Mouse (Mus musculus) mesoderm, embryonic 11.5 days (tissue): ENCODE measurements around the gene Iqgap2.

Experiments used
- DNase-seq: peaks from one replicate; pipeline ENCODE4 v3.0.0-alpha.2; 2012; ENCODE audit warnings: low read depth, low spot score

Gene Iqgap2

DNA sequence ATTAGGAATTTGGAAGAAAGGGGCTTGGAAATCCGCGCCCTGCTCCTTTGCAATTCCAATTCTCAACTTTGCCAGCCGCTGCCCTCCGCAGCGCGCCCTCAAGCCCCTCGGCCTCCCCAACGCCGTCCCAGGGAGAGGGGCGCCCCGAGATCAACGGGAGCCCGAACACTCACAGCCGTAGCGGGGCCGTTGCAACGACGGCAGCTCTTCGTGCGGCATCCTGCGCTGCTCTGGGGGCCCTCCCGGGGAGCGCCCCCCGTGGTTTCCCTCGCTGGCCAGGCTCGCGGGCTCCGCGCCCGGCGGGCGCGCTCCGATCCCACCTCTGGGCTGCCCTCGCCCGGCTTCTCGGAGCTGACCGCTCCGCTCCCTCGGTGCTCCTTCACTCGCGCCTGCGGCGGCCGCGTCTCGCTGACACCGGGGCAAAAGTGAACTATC is at the start of gene Iqgap2:
Iqgap2 (minus strand) TSS at position 432 of the 435 bp plus-strand sequence.
- DNase-seq = no peak

DNA sequence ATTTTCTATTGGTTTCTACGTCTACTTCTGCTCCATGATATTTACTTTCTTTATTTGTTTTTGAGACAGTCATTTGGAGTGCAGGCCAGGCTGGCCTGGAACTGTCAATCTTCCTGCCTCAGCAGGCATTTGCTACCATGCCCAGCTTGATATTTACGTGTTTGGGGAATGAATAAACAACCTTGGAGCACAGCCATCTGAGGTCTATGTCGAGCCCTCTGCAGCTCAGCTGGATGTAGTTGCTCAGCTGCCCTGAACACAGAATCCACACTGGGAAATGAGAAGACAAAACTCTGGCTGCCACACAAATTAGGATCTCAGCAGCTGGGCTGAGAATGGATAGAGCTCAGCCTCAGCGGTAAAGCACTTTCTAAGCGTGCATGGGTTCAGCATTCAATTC is 49.1 kb upstream of the Iqgap2 start:
- no peak for DNase-seq

DNA sequence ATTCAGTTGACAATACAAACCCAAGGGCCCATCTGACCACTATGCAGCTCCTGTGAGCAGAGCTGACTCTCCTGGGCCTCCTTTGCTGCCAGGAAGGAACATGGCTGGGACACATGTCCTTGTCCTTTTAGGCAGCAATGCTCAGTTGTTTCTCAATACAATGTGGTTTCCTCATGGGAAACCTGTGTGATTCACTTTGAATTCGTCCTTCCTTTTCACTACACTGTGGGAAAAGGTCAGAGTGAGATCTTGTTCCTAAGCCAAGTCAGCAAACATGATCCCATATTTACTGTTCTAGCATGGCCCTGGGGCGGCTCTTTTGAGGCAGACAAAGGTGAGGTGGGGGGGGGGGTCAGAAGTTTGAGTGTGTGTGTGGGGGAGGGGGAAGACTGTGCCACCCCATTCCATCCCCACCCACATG is 32.5 kb upstream of the Iqgap2 start:
- DNase-seq = no peak

DNA sequence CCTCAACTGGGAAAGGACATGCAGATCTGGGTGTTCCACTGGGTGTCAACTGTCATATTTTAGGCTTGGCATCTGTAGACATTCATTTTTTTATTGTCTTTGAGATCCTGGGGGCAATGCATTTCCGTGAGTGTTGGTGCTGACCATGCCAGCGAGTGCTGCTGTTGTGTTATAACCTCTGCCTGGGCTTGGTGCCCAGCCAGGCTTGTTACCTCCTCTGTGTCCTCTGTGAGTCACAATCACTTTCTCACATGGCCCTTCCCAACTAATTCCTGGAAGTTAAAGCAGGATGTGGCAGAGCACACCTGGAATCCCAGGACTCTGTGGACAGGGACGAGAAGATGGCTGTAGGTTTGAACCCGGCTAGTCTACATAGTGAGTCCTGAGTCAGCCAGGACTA is 30.9 kb upstream of the Iqgap2 start:
- no peak for DNase-seq

DNA sequence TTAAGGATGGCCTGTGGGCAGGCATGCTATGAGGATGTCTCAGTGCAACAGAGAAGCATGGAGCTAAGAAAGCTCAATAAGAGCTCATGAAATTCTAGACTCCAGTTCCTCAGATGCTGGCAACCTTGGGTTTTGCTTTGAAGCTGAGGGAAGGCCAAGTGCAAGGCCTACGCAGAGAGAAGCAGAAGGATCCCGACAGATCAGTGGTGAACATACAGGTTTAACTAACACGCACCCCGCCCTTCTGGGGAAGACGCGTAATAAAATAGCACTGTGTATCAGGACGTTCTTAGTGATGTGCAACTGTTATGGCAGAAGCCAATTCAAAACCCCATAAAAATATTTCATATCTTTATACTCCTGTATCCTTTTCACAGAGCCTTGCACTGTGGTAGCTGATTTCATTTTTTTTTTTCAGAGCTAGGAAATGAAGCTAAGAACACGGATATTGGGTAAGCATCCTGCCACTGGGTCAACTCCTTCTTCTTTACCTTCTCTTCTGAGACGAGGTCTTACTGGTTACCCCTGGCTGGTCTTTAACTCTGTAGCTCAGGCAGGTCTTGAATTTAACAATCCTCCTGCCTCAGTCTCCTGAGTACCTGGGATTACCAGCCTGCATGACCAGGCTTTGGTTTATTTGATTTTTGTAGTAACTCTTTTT is 27.0 kb upstream of the Iqgap2 start:
- DNase-seq = no peak

DNA sequence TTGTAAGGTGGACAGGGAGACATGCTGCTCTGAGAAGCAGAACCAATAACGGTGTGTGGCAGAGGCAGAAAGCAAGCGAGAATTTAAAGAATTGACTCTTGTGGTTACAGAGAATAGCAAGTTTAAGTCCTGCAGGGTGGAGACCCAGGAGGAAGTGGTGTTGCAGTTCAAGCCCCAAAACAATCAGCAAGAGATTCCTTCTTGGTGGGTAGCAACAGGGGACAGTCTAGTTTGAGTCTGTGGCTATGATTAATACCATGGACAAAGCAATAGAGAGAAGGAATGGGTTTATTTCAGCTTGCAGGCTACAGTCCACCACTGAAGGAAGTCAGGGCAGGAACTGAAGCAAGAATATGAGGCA is 21.3 kb upstream of the Iqgap2 start:
- no peak for DNase-seq

DNA sequence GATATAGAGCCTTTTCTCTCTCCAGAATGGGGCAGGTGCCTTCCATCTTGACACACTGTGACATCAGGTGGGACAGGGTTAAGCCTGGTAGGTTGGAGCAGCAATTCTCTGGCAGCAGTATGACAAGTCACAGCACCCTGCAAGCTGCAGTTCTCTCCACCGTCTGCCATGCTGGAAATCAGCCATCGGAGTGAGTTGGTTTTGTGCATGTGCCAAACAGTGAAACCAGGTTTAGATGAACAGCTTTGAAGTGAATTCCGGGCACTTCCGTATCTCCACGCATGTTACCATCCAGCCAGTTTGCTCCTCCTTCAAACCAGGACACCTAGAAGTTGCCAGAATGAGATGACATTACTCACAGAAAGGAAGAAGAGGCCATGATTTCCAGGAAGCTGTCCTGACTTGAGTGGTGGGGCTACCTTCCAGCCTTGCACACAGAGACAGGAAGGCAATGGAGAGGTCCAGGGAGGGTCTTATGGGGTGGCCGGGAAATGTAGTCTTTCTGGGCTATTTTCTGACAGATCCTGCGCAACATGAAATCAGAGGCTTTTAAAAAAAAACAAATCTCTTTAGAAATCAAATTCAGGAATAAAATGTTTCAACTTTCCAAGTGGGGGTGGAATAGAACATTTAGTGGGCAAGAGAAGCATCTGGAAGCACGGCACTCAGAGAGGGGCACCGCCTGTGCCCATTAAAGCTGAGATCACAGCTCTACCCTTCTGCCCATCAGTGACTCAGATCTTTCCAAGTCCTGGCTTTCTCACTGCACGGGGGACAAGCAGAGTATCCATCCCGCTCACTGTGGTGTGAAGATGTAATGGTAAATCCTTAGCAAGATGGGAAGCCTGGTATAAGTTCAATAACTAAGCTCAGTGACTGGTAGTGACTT is 20.7 kb upstream of the Iqgap2 start:
- DNase-seq = no peak

DNA sequence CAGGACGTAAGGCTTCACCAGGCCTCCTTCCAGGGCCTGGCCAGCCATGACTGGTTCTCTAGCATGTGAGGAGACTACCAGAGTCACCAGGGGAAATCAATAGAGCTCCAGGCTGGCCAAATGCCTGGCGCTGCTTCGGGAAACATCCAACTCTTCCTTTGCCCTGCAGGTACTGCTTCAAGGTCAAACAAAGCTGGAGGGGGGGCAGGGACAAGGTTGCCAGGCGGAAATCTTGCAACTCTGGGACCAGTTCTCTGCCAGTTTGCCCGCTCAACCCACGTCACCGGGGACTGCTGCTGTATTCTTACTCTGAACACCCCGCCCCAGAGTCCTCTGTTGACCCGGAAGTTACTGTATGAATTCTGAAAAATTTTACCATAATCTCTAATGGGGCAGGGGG is 18.5 kb upstream of the Iqgap2 start:
- DNase-seq = no peak

DNA sequence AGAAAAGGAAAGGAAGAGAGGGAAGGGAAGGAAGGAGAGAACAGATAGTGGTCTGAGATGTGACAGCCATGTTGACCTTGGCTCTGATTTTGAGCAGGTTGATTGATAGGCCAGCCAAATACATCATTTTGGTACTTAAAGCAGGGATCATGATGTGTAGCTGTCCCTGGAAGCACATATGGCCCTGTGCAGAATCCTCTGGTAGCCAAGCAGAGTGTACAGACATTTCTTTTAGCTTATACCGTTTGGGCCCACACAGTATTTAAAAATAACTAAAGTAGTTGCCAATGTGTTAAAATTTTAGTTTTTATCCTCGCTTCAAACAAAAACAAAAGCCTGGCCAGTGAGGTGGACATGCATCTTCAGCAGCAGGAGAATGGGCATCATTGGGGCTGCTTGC is 17.5 kb upstream of the Iqgap2 start:
- DNase-seq = no peak

DNA sequence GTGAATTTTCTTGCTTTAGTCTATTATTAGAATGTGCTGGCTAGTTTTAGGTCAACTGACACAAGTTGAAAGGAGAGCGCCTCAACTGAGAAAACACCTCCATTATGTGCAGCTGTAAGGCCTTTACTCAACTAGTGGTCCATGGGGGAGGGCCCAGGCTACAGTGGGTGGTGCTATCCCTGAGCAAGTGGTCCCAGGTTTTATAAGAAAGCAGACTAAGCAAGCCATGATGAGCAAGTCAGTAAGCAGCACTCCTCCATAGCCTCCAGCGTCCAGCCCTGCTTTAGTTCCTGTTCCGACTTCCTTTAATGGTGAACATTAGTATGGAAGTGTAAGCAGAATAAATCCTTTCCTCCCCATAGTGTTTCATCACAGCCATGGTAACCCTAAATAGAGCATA is 11.0 kb upstream of the Iqgap2 start:
- no peak for DNase-seq

DNA sequence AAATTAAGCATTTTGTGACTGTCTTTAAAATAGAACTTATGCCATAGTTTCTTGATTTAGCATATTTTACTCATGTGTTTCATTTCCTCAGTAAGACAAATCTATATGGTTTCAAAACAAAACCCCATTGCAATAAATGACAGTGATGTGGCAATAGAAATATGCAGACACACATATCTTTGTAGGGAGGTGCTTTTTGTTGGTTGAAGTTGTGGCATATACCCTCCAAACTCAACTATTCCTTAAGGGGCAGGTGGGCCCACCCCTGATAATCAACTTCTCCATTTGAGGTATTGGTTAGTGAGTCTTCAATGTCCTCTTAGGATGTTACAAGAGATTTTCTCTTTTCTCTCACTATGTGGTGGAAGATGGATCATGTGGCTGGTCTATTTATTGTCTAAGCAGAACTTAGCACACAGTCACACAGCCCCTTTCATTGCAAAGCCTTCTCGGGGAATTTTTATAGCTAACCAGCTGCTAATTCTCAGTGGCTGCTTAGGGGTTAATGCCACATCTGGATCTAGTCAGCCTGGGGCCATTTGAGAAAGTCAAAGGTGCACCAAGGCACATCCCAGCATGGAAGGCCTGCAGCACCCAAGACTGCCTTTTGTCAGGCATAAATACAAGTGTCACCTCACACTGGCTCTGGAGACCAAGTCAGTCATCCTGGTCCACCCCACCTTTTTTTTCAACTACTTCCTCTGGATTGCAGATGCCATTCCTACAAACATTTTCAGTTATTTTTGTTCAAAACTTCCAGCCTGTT is 8.3 kb upstream of the Iqgap2 start:
- peak; percentile 20 for DNase-seq

DNA sequence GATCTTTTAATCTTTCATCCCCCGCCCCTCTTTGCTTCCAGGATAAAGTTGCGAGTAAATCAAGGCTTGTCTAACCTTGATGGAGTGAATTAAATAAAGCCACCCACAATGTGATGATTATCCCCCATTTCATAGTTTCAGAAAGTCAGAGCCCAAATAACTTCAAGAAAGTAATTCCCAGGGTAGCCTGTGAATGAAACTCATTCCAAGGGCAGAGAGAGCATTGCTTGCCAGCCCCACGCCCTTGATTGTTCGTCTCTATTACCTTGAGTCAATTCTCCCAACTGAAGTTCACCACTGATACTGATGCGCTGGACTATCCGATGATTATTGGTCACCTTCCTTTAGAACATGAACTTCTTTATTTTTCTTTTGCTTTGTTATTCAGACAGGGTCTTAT is 4.8 kb upstream of the Iqgap2 start:
- no peak for DNase-seq

DNA sequence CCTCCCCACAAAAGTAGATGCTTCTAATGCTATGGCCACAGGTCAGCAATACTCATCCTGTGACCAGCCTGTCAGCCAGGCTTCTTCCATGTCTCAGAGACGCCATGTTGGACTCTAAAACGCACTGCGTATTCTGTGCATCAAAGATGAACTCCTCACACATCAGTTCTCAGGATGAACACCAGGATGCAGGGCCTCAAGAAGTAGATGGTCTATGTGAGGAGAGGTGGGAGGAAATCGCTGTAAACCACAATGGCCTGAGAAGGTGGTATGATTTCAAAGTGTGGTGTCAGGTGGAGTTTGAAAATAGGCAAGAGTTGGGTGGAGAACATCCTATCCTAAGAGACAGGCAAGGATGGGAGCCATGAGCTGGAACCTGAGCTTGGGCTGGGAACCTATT is 1.4 kb upstream of the Iqgap2 start:
- no peak for DNase-seq

DNA sequence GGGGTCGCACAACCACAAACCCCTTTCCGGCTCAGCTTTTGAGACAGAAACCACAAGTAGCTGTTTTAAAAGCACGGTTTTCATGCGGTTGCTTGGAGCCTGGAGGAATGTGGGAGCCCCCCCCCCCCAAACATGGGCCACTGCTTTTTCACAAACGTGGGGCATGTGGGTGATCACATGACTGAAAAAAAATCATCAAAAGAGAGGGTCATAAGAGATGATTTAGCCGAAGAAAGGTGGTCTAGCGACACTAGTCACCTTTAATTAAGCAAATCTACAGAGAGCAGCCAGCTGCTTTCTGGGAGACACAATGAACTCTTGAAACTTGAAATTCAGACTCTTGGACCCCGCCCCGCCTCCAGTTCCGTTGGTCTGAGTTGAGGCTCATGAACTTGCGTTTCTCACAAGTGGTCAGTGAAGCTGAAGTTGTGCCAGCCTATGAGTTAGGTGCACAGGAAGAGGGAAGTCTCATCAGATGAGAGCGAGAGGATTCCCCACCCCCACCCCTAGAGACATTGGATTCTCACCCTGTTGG is 956 bp upstream of the Iqgap2 start:
- DNase-seq = peak; percentile 11

DNA sequence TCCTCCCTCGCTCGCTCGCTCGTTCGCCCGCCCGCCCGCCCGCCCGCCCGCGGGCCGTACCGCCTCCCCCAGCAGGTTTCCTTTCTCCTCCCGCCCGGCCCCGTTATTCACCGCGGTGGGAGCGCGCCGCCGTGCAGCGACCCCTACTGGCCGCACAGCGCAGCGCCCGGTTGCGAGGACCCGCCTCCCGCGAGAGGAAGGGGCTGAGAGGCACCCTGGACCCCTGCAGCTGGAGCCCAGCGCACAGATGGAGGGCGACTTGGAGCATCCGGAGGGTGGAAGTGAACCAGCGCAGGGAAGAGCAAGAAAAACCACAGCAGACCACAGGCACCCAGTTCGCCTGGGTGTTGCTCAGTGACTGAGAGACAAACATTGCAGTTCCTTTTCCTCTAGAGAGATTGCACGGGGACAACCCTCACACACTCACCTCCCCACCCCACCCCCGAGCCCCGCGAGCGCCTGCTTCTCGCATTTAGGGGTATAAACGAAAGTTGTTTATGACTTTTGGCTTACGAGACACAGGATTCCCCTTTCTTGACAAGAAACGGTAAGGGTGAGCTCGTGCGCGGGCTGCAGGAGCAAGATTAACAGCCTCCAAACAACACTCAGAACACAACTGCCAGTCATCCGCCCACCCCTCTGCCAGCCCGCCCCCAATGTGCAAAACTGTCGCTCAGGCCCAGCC is 346 bp upstream of the Iqgap2 start:
- peak; percentile 88 for DNase-seq

DNA sequence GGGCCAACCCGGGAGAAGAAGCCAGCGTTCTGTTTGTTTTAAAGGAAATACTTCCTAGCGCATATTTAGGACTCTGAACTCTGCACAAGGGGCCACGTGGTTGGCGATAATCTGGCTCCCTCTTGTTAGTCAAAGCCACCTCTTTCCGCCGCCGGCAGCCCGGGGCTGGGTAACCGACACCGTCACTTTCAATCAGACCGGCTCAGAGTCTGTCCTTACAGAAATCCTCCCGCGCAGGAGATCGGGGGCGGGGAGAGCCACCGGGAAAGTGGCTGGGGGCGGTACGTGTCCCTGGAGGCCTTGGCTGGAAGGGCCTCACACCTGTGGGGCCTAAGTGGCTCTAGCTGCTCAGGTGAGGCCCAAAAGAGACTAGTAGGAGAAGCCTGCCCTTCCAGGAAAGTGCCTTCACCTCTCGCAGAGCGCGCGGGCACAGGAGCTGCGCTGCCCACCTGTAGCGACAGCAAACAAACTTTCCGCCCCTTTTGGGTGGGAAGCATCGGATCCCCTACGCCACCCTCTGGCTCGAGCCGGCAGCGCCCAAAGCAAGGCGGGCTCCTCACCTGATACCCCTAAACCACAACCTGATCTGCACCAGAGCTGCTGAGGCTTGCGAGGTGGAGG is 761 bp downstream of the Iqgap2 start:
- DNase-seq = peak; percentile 67

DNA sequence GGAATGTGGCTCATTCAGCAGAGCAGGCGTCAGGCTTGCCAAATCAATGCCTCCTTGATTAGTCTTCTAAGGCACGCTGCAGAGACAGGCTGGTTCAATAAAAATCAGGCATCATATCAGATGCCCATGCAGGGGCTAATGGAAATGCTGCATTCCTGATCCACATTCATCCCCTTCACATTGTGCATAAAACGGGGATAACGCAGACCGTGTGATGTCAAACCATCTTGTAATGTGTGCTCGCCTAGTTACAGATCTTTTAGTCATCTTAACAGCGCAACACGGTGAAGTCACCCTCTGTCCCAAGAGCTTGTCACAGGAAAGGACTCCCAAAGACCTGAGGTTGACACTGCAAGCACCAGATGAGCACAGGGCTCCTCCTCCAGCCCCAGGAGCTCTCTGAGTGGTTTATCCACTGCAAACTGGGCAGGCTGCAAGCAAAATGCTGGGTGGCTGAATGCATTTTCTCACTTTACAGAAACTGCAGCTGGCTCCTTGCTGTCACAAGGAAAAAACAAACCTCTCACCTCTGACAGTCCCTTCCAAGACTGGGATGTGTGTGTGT is 1.7 kb downstream of the Iqgap2 start:
- DNase-seq = peak; percentile 15

DNA sequence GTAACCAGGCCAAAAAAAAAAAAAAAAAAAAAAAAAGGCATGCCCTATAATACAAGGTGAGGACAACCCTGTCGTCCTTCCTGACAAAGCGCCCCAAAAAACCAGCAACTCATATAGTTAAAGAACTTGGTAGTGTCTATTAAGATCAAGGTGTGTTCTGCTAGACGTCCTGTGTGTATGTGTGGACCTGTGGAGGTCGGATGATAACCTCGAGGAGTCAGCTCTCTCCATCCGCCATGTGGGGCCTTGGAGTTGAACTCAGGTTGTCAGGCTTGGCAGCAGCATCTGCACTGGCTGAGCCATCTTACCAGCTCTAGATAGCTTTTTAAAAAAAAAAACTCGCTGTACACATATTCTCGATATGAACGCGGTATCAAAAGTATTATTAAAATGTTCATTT is 2.4 kb downstream of the Iqgap2 start:
- DNase-seq = no peak

DNA sequence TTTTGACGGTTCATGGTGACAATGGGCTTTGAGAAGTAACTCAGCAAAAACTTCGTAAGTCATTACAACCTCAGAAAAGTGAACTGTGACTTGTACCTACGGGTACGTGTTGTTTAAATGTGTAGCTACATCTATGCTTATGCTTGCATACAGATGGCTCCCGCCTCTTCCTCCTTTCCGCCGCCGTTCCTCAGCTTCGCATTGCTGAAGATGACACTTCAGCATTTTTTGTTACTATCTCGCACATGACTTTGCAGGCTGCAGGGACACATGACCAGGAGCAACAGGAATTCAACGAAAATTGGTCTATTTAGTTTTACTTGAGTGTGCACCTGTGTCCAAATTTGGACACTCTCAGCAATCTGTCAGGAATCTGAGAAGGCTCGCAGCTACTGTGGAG is 3.1 kb downstream of the Iqgap2 start:
- DNase-seq = no peak

DNA sequence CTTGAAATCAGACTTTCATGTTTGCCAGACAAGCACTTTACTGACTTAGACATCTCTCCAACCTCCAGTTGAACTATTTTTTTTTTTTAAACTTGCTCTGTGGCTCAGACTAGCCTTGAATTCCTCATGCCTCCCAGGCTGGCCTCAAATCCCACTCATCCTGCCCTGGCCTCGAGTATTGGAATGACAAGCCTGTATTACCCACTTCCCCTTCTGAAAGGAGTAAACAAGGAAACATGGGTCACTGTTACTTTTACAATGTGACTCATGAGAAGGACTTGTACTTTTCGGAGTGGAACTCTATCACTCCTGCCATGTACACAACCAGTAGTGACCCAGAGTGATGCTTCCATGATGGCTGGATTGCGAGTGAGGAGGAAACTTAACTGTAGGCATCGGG is 3.6 kb downstream of the Iqgap2 start:
- no peak for DNase-seq

DNA sequence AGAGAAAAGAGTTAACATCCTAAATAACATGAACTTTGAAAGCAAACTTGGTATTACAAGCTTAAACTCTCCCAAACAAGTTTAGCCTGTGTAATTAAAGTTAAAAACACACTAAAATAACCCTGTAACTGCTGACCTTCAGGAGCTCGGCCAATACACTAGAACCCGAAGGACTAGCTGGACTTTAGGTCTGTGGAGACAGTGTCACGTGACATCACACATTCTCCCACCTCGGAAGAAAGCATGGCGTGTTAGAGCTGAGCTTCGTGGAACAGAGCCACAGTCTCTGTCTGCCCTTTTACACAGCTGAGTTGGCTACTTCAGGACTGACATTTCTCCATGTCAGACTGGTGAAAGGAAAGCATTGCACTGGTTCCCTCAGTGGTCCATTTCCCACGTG is 4.3 kb downstream of the Iqgap2 start:
- DNase-seq = no peak
